Mouse (Mus musculus) embryonic facial prominence, embryonic 12.5 days (tissue): ENCODE measurements around the gene Atf5. TPM values are rescaled to one million over a fixed set of nuclear protein-coding genes. Genes with fewer than 3 reads are reported as not detected.

Experiments
- ATAC-seq: fragments of 200-750 bp; cut with Nextera tagmentation; 2 replicates; pipeline ENCODE4 v1.8.0; 2017; ENCODE audit not compliant: insufficient number of reproducible peaks, insufficient read depth, low FRiP score, low TSS enrichment
- H3K27ac ChIP-seq: fragments of 300-500 bp; sonication (generic); 2 replicates; pipeline ENCODE4 v1.5.1; 2016; ENCODE audit warnings: mild to moderate bottlenecking
- H3K27me3 ChIP-seq: fragments of 300-500 bp; sonication (generic); 2 replicates; pipeline ENCODE4 v1.6.1; 2016; ENCODE audit warnings: mild to moderate bottlenecking, moderate library complexity
- H3K36me3 ChIP-seq: fragments of 300-500 bp; sonication (generic); 2 replicates; pipeline ENCODE4 v1.6.1; 2016; ENCODE audit warnings: mild to moderate bottlenecking
- H3K4me1 ChIP-seq: fragments of 300-500 bp; sonication (generic); 2 replicates; pipeline ENCODE4 v1.6.1; 2016
- H3K4me2 ChIP-seq: fragments of 300-500 bp; sonication (generic); replicated peaks from 2 replicates; pipeline ENCODE4 v1.6.1; 2016; ENCODE audit warnings: mild to moderate bottlenecking, moderate library complexity
- H3K4me3 ChIP-seq: fragments of 300-500 bp; sonication (generic); 2 replicates; pipeline ENCODE4 v1.5.1; 2016; ENCODE audit warnings: mild to moderate bottlenecking
- H3K9ac ChIP-seq: fragments of 300-500 bp; sonication (generic); 2 replicates; pipeline ENCODE4 v1.6.1; 2016; ENCODE audit warnings: mild to moderate bottlenecking, moderate library complexity
- H3K9me3 ChIP-seq: fragments of 300-500 bp; sonication (generic); 2 replicates; pipeline ENCODE4 v1.6.1; 2016; ENCODE audit warnings: mild to moderate bottlenecking, moderate library complexity
- WGBS: fragments of 180-500 bp; shearing (Covaris S2); methylation state at CpG from one replicate; pipeline ENCODE4 v1.1.7; 2016; 5-methylcytosine and 5-hydroxymethylcytosine counted together
- polyA plus RNA-seq: library from polyadenylated mRNA; unstranded; fragments of >200 nt; fragmentation: Nextera tagmentation; extraction: Ambion mirVana; gene quantifications from 2 replicates; pipeline ENCODE4 v1.2.1, GENCODE M21; 2016

The Atf5 gene
- polyA plus RNA-seq, 1 experiment from 2014 or later: 5.8 TPM

DNA sequence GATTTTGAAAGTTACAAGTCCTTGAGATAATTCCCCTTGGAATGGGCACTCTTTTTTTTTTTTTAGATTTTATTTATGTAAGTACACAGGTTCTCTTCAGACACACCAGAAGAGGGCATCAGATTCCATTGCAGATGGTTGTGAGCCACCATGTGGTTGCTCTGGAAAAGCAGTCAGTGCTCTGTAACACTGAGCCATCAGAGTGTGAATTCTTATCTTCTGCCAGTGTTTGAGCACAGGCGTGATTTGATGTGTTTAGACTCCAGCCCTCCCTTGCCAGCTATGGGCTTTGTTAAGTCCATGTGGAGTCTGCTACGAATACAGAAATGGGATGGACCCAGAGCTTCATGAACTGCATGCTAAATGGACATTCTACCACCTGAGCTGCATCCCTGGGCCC, 1.7 kb upstream of the Atf5 start:
- peaks cover 41% of the 10 kb centered on the region for H3K4me1 ChIP-seq
- no peaks in the 10 kb centered on the region for H3K9me3 ChIP-seq
- peak overlapping the region; percentile 72 for H3K4me3 ChIP-seq
- H3K27ac ChIP-seq: no peak overlapping the region
- 0 out of 2 replicates have a peak overlapping the region, but pooled peaks have one; percentile 82 for H3K9ac ChIP-seq
- no peaks in the 10 kb centered on the region for H3K27me3 ChIP-seq
- WGBS: 51% methylated on average over 2 of the region's 2 CpGs
- ATAC-seq: no peak
- H3K36me3 ChIP-seq: 0 out of 2 replicates have a peak, but pooled peaks cover 7% of the 10 kb centered on the region
- H3K4me2 ChIP-seq: peak overlapping the region; percentile 90

DNA sequence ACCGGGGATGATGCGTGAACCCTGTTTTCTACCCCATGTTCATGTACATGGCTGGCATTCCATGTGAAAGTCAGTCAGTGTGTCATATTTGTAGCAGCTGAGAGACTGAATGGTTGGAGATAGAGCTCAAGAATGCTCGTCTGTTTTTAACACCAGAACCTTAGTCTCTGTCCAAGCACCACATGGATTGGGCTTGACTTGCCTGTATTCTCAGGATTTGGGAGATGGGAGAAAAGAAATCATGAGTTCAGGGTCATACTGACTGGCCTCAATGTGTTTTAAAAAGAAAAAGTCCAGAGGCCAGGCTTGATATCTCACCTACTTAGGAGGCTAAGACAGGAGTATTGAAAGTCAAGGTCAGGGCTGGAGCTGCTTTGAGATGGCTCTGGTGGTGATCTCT, 983 bp upstream of the Atf5 start:
- 0 out of 2 replicates have a peak, but pooled peaks cover 7% of the 10 kb centered on the region for H3K36me3 ChIP-seq
- H3K27ac ChIP-seq: peak overlapping the region; percentile 94
- WGBS: 24% methylated on average over 3 of the region's 3 CpGs
- H3K27me3 ChIP-seq: no peaks in the 10 kb centered on the region
- H3K4me3 ChIP-seq: peak overlapping the region; percentile 72
- H3K9me3 ChIP-seq: no peaks in the 10 kb centered on the region
- H3K4me1 ChIP-seq: peaks cover 36% of the 10 kb centered on the region
- H3K9ac ChIP-seq: peak overlapping the region; percentile 82
- no peak for ATAC-seq
- peak overlapping the region; percentile 90 for H3K4me2 ChIP-seq

DNA sequence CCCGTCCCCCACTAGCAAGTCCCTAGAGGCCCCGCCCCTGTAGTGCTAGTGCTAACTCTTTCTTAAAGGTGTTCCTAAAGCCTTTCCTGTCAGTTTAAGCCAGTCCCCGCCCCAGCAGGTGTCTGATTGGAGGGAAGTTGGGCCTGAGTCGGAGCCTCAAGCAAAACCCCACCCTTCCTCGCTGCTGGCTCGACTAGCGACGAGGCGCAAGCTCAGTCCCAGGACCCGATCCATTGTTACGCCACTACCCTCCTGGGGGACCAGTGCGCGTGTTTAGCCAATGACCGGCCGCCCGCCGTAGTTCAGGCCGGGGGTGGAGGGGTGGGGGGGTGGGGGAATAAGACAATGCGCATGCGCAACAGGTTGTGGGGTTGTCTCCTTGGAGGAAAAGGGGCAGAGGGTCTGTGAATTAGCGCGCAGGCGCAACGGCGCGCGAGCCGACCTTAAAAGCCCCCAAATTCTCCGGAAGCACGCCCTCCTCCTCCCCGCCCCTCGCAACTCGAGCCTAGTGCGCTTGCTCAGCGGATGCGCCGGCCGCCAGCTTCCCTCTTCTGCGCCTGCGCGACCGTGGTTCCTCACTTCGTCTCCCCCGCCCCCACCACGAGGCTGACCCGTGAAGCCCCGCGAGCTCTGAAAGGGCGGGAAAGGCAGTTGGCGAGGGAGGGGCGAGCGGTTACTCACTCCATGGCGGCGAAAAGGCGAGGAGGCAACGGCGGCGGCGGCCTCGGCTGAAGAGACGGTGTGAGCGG, 563 bp downstream of the Atf5 start, which contains the start of the genes Nup62 and Il4i1:
Gene Nup62 (plus strand): TSS at position 368 of the 749 bp plus-strand sequence.
Gene Il4i1 (plus strand): TSS at position 667 of the 749 bp plus-strand sequence.
- WGBS: under 1% methylated on average over 62 of the region's 62 CpGs
- ATAC-seq: peak; percentile 94

DNA sequence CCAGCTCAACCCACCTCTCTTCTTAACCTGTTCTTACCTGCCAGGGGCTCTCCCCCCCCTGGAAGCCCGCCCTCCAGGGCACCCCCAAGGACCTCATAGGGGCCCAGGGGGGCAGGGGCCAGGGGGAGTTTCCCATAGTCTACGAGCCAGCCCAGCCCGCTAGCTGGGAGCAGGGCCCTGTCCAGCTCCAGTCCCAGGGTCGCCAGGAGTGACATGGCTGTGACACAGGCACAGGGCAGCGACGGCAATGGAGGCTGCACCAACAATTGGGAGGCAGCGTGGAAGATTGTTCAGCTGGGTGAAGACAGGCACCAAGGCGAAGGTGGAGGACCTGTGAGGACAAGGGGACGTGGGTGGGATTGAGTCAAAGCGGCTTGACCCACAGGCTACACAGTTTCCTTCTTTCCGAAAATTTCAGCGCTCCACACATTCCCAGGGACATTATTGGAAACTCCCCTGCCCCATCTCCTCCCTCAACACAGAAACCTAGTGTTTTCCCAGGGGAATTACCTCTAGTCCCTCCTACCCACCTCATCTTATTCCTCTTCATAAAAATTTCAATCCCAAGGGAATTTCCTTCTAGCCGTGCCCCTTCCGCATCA, 1.4 kb downstream of the Atf5 start:
- Histone ChIP-seq H3K27ac (peak overlapping the region; percentile 94), H3K4me3 (peak overlapping the region; percentile 72), H3K27me3 (no peaks in the 10 kb centered on the region), H3K9ac (peak overlapping the region; percentile 24; the same call in 1 of the 2 replicates), H3K4me1 (peaks cover 33% of the 10 kb centered on the region), H3K9me3 (no peaks in the 10 kb centered on the region), H3K36me3 (peaks cover 20% of the 10 kb centered on the region; the same call in 1 of the 2 replicates), H3K4me2 (peak overlapping the region; percentile 53)
- WGBS: 38% methylated on average over 13 of the region's 14 CpGs
- ATAC-seq: no peak

More for the DNA sequence above, 563 bp downstream of the Atf5 start, which contains the start of the genes Nup62 and Il4i1:
- Histone ChIP-seq H3K9me3 (no peaks in the 10 kb centered on the region), H3K4me2 (peak within 1 kb of the TSS; percentile 90), H3K36me3 (peaks cover 15% of the 10 kb centered on the region; the same call in 1 of the 2 replicates), H3K4me3 (peak within 1 kb of the TSS; percentile 72), H3K4me1 (peaks cover 36% of the 10 kb centered on the region), H3K27me3 (no peaks in the 10 kb centered on the region), H3K27ac (peak within 1 kb of the TSS; percentile 94), H3K9ac (peak within 1 kb of the TSS; percentile 82)

DNA sequence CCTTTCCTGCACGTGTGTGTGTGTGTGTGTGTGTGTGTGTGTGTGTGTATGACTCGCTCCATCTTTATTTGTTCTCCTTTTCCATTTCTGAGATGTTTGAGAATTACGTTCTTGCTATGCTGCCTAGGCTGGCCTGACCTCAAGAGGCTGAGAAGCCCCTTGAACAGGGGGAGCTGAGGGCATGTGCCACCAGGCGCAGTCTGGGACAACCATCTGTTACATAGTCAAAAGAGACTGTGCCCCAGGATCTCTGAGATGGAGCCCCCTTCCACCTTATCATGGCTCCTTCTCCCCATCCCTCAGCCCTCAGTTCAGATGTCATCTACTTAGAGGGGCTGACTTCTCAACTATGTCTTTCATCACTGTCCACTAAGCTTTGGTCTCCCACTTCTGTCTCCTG, 2.0 kb downstream of the Atf5 start:
- H3K36me3 ChIP-seq: peaks cover 20% of the 10 kb centered on the region; the same call in 1 of the 2 replicates
- H3K4me2 ChIP-seq: peak overlapping the region; percentile 53
- no peak for ATAC-seq
- H3K9ac ChIP-seq: no peak overlapping the region
- H3K27ac ChIP-seq: no peak overlapping the region
- H3K9me3 ChIP-seq: no peaks in the 10 kb centered on the region
- WGBS: 93% methylated on average over 4 of the region's 4 CpGs
- no peaks in the 10 kb centered on the region for H3K27me3 ChIP-seq
- H3K4me1 ChIP-seq: peaks cover 27% of the 10 kb centered on the region
- peak overlapping the region; percentile 72; the same call in 1 of the 2 replicates for H3K4me3 ChIP-seq

DNA sequence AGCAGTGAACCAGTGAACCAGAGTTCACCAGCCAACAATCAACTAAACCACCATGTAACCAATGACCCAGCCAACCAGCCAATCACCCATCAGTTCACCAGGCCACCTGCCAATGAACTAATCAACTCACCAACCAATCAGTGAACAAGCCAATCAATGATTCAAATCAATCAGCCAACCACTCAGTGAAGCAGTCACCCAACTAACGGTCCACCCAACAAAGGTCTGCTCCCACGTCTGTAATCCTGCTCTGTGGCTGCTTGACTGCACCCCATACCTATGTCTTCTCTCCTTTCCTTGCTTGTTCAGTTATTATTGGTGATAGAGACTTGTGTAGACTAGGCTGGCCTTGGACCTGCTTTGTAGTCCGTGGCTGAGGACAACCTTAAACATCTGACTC, 2.5 kb downstream of the Atf5 start:
- no peak for ATAC-seq
- no peak overlapping the region for H3K4me2 ChIP-seq
- H3K27me3 ChIP-seq: no peaks in the 10 kb centered on the region
- H3K4me1 ChIP-seq: peaks cover 23% of the 10 kb centered on the region
- H3K27ac ChIP-seq: no peak overlapping the region
- peaks cover 20% of the 10 kb centered on the region; the same call in 1 of the 2 replicates for H3K36me3 ChIP-seq
- no peaks in the 10 kb centered on the region for H3K9me3 ChIP-seq
- H3K9ac ChIP-seq: no peak overlapping the region
- H3K4me3 ChIP-seq: no peak overlapping the region
- 93% methylated on average over 3 of the region's 3 CpGs for WGBS

DNA sequence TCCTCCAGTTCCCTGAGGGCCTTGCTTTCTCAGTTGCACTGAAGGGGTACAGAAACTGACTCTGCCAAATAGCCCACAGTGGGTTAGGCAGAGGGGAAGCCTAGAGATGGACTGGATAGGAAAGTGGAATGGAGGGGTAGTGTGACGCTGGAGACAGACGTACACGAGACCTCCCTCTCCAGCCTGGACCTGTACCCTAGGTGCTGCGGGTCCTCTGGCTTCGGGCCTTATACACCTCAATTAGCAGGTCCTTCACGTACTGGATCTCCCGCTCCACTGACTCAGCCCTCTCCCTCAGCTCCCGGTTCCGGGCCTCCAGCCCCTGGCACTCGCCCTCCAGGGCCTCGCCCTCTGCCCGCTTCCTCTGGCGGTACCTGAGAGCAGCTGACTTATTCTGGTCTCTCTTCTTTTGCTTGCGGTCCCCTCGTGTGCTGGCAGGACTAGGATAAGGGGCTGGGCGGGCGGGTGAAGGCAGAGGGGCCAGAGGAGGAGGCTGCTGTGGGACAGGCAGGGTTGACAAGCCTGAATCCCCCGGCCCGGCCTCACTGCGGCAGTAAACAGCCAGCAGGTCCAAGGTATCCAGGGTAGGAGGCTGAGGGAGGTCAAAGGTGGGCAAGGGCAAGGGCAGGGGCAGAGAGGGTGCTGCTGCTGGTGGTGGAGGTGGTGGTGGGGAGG, 3.7 kb downstream of the Atf5 start:
- Histone ChIP-seq H3K9ac (no peak overlapping the region), H3K4me1 (peaks cover 11% of the 10 kb centered on the region), H3K4me3 (no peak overlapping the region), H3K4me2 (no peak overlapping the region), H3K27me3 (no peaks in the 10 kb centered on the region), H3K27ac (no peak overlapping the region), H3K36me3 (peaks cover 20% of the 10 kb centered on the region; the same call in 1 of the 2 replicates), H3K9me3 (no peaks in the 10 kb centered on the region)
- WGBS: 88% methylated on average over 20 of the region's 20 CpGs
- ATAC-seq: no peak

DNA sequence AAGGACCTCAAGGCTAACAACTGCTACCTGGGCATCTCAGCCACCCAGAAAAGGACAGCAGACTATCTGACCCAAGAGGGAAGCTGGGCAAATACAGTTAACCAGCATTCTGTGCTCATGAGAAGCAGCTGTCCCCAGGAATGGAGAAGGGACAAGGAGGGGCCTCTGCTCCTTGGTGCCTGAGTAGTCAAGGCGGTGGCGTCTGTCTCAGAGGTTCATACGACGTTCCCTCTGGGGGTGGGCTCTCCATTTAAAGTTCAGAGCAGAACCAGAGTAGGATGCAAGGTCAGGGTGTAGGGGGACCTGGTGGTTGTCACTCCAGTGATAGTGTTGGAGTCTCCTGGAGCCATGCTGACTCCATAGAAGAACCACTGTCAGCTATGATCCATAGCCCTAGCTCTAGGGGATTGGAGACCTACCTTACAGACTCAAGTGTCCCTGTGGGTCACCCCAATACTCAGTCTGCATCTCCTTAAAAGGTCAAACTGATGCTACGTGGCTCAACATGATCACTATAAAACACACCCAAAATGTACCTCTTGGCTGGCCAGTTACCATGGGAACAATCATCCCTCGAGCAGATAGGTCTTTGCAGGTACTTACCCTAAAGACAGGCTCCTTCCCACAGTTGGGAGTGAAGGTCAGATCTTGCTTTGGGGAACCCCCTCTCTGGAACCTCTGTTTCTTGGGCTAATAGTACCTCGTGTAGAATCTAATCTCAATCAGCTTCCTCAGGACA, 5.5 kb downstream of the Atf5 start:
- Histone ChIP-seq H3K9me3 (no peaks in the 10 kb centered on the region), H3K27ac (no peak overlapping the region), H3K4me3 (no peak overlapping the region), H3K36me3 (peaks cover 20% of the 10 kb centered on the region; the same call in 1 of the 2 replicates), H3K4me2 (no peak overlapping the region), H3K9ac (no peak overlapping the region), H3K4me1 (peaks cover 6% of the 10 kb centered on the region; the same call in 1 of the 2 replicates), H3K27me3 (no peaks in the 10 kb centered on the region)
- ATAC-seq: no peak
- WGBS: 85% methylated on average over 7 of the region's 7 CpGs

DNA sequence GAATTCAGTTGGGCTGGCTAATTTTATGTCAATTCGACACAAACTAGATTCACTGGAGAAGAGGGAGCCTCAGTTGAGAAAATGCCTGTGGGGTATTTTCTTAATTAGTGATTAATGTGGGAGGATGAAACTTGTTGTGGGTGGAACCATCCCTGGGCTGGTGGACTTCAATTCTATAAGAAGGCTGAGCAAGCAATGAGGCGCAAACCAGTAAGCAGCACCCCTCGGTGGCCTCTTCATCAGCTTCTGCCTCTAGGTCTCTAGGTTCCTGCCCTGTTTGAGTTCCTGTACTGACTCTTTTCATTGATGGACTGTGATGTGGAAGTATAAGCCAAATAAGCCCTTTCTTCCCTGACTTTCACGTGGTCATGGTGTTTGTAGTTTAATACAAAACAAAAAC, 6.1 kb downstream of the Atf5 start:
- 84% methylated on average over 4 of the region's 4 CpGs for WGBS
- Histone ChIP-seq H3K4me3 (no peak overlapping the region), H3K27me3 (no peaks in the 10 kb centered on the region), H3K4me2 (no peak overlapping the region), H3K9me3 (no peaks in the 10 kb centered on the region), H3K27ac (no peak overlapping the region), H3K4me1 (peaks cover 6% of the 10 kb centered on the region; the same call in 1 of the 2 replicates), H3K36me3 (peaks cover 20% of the 10 kb centered on the region; the same call in 1 of the 2 replicates), H3K9ac (no peak overlapping the region)
- no peak for ATAC-seq

DNA sequence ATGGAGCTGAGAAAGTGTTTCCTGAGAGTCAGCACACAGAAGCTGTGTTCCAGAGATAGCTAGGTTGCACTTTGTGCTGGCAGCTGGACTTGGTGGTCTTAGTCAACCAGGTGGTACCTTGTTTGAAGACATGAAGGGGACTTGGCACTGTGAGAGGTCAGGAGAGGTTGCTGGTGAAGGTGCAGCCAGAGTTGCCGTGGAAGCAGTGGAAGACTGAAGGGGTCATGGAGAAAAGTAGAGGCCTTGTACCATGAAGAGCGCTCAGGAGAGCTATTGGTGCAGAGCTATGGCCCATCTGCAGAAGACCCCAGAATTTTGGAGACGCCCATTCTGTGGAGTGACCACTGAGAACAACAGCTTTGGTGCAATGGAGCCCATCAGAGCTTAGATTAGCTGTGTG, 7.0 kb downstream of the Atf5 start:
- 90% methylated on average over 3 of the region's 3 CpGs for WGBS
- no peaks in the 10 kb centered on the region for H3K9me3 ChIP-seq
- H3K9ac ChIP-seq: no peak overlapping the region
- no peak overlapping the region for H3K27ac ChIP-seq
- ATAC-seq: no peak
- no peak overlapping the region for H3K4me2 ChIP-seq
- no peaks in the 10 kb centered on the region for H3K4me1 ChIP-seq
- peaks cover 20% of the 10 kb centered on the region; the same call in 1 of the 2 replicates for H3K36me3 ChIP-seq
- H3K27me3 ChIP-seq: no peaks in the 10 kb centered on the region
- no peak overlapping the region for H3K4me3 ChIP-seq

DNA sequence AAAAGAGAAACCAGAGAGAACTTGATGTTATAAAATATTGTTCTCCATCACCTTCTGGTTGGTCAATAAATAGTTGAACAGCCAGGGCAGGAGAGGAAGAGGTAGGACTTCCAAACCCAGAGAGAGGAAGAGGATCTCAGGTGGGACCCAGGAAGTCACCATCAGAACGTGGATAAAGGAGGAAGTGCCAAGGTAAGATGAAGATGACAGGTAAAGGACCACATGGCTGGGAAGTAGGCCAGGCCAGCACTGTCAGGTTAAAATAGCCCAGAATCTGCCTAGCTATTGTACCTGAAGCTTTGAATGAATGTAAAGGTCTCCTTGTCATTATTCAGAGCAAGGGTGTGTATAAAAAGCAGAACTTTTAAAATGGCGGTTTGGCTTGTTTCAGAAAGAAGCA, 7.5 kb downstream of the Atf5 start:
- Histone ChIP-seq H3K9ac (no peak overlapping the region), H3K4me3 (no peak overlapping the region), H3K27me3 (no peaks in the 10 kb centered on the region), H3K9me3 (no peaks in the 10 kb centered on the region), H3K4me2 (no peak overlapping the region), H3K4me1 (no peaks in the 10 kb centered on the region), H3K36me3 (peaks cover 16% of the 10 kb centered on the region; the same call in 1 of the 2 replicates), H3K27ac (no peak overlapping the region)
- WGBS: 80% methylated on average over 2 of the region's 2 CpGs
- ATAC-seq: no peak
